Mouse (Mus musculus): ENCODE data around the gene Rfc1. TPM values are rescaled to one million over a fixed set of nuclear protein-coding genes. Genes with fewer than 3 reads are reported as not detected.
A peak's percentile ranks its signal among the peaks of the same experiment; 100 is the strongest.

Rfc1 gene
- polyA plus RNA-seq, 1 experiment from 2014 or later, result 103 TPM

DNA sequence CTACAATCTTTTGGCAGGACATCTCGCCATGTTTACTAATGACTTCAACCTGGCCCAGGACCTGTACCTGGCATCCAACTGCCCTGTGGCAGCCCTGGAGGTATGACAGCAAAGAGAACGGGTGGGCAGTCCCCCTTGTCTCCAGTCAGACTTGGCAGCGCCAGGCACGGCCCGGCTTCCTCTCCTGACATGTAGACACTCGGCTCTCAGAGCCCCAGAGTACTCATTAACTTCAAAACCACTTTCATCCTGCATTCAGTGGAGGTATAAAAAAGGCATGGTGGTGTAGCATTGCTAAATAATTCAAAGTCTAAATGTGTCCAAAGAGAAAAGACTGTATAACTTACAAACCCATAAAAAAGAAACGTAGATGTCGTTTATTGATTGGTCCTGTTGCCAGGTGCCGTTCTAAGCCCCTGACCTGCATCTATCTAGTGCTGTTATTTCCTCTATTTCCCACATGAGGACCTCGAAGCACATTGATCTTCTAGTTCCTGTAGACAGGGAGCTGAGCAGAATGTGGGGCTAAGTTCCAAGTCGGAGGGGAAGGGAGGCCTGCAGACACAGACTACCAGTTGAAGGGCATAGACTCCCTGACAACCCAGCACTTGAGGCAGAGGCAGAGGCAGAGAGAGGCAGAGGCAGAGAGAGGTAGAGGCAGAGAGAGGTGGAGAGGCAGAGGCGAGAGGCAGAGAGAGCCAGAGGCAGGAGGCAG is 104.0 kb downstream of the Rfc1 start:
- WGBS, result 90% methylated on average over 12 of the region's 12 CpGs
- Histone ChIP-seq H3K4me1 (peaks cover 3% of the 10 kb centered on the region), H3K9me3 (no peaks in the 10 kb centered on the region), H3K27ac (0 out of 2 replicates have a peak overlapping the region, but pooled peaks have one; percentile 53), H3K4me3 (no peak overlapping the region), H3K27me3 (ENCODE audit: poor library complexity, severe bottlenecking) (no peaks in the 10 kb centered on the region), H3K36me3 (replicated peaks) (peaks cover 44% of the 10 kb centered on the region)
- no peak for DNase-seq (ENCODE audit: extremely low spot score, low spot score)

DNA sequence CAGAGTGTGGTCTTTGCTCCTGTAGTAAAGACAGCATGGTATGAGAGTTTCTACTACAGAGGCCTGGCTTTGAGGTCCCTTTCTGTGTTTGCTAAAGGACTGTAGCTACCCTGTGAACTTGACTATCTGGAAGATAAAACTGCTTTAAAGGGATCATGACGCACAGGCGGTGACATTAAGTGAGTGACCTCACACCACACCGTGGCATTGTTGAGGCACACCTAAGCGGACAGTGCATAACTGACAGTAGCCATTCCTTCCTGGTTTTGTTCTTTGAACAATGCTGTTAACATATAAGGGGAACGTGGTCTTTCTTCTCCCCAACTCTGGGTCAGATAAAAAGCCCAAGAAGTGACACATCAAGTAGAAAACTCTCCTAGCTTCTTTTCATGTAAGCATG is 111.4 kb downstream of the Rfc1 start:
- peaks cover 60% of the 10 kb centered on the region for H3K36me3 ChIP-seq (replicated peaks)
- H3K4me3 ChIP-seq, result no peak overlapping the region
- H3K4me1 ChIP-seq, result no peaks in the 10 kb centered on the region
- H3K27ac ChIP-seq, result no peak overlapping the region
- no peaks in the 10 kb centered on the region for H3K9me3 ChIP-seq
- H3K27me3 ChIP-seq (ENCODE audit: poor library complexity, severe bottlenecking), result no peaks in the 10 kb centered on the region
- 93% methylated on average over 5 of the region's 5 CpGs for WGBS
- DNase-seq (ENCODE audit: extremely low spot score, low spot score), result no peak

DNA sequence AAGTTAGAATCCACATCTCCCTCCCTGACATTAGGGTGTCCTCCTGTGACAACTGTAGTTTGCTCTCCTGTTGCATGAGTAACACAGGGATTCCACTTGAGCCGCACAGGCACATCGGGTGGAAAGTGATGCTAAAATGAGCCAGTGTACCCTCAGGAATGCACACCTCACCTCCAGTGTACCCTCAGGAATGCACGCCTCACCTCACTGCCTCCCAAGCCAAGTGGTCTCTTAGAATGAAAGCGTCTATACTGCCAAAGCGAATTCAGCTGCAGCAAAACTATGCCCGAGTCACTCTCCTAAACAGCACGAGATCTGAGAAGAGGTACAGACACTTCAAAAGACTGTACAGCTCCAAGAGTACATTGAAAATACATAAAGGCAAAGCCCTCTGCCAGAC is 114.4 kb downstream of the Rfc1 start:
- 85% methylated on average over 7 of the region's 7 CpGs for WGBS
- Histone ChIP-seq H3K9me3 (no peaks in the 10 kb centered on the region), H3K27ac (no peak overlapping the region), H3K4me1 (no peaks in the 10 kb centered on the region), H3K36me3 (replicated peaks) (peaks cover 38% of the 10 kb centered on the region), H3K27me3 (ENCODE audit: poor library complexity, severe bottlenecking) (no peaks in the 10 kb centered on the region), H3K4me3 (no peak overlapping the region)
- DNase-seq (ENCODE audit: extremely low spot score, low spot score), result no peak

DNA sequence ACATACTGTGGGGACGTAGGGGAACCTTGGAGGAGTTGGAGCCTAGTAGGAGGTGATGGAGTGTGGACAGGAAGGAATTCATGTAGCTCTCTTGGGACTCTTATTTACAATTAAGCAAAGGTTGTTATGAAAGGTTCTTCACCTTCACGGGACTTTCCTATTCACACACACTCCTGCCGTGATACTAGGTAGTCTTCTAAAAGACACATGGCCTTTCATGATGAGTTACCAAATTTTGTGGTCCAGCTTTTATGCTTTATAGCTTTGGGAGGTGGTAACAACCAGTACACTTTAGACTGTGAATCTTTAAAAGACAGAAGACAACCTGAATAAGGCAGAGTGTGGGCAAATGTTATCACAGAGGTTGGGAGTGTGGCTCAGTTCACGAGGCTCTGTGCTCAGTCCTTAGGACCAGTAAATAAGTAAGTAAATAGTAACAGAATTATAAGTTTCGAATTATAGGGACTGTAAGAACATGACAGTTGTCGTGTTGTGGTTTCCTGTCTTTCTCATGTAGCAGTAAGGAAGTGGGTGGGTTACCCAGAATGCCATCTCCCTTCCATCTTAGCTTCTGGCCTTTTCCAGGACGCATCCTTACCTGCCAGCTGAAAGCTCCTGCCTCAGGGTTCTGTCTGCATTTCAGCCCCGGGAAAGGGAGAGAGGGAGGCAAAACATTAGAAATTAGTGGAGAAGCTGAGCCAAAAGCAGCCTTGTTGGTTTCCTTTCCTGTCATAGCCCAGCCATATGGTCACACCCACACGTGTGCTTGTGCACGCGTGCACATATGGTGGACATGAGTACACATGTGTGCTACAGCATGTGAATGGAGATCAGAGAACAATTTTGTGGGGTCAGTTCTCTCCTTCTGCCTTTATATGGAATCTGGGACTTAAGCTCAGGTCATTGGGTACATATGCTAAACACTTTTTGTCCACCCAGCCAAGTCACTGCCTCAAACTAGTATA is 117.9 kb downstream of the Rfc1 start:
- H3K36me3 ChIP-seq (replicated peaks), result peaks cover 15% of the 10 kb centered on the region
- H3K27ac ChIP-seq, result no peak overlapping the region
- no peaks in the 10 kb centered on the region for H3K4me1 ChIP-seq
- WGBS, result 90% methylated on average over 11 of the region's 11 CpGs
- DNase-seq (ENCODE audit: extremely low spot score, low spot score), result no peak
- H3K4me3 ChIP-seq, result no peak overlapping the region
- no peaks in the 10 kb centered on the region for H3K9me3 ChIP-seq
- H3K27me3 ChIP-seq (ENCODE audit: poor library complexity, severe bottlenecking), result no peaks in the 10 kb centered on the region

DNA sequence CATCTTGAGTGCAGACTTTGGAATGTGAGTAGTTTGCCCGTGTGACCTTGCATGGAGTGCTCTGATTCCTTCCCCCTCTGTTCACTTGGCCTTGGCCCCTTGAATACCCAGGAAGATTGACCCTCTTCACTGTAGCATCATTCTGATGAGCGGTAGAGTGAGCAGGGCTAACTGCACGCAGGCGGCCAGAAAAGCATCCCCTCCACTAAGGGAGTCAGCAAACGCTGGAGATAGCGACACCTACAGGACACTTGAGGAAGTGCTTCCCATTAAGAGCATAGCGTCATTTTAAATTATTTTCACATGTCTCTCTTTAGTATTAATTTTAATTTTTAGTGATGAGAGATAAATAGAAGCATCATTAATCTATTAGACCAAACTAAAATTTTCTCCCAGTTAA is 122.1 kb downstream of the Rfc1 start:
- Histone ChIP-seq H3K4me3 (no peak overlapping the region), H3K9me3 (no peaks in the 10 kb centered on the region), H3K4me1 (no peaks in the 10 kb centered on the region), H3K27ac (no peak overlapping the region), H3K36me3 (replicated peaks) (no peaks in the 10 kb centered on the region), H3K27me3 (ENCODE audit: poor library complexity, severe bottlenecking) (no peaks in the 10 kb centered on the region)
- 23% methylated on average over 7 of the region's 7 CpGs for WGBS
- DNase-seq (ENCODE audit: extremely low spot score, low spot score), result peak; percentile 32

Other genes starting within 250 kb of the Rfc1 start
- gene Tmem156, start 243.5 kb downstream of the Rfc1 start, polyA plus RNA-seq (2016; fragmentation: Nextera tagmentation; extraction: Ambion mirVana), result not detected in 2 replicates
- 21.5 and 21.8 TPM in 2 replicates for gene Klhl5, start 228.1 kb downstream of the Rfc1 start, polyA plus RNA-seq (2016; fragmentation: Nextera tagmentation; extraction: Ambion mirVana)
- gene Wdr19, start 136.0 kb downstream of the Rfc1 start, polyA plus RNA-seq (2016; fragmentation: Nextera tagmentation; extraction: Ambion mirVana), result 12.8 and 13.7 TPM in 2 replicates
- 0.04 and 0.12 TPM in 2 replicates for gene Klb, start 12.6 kb upstream of the Rfc1 start, polyA plus RNA-seq (2016; fragmentation: Nextera tagmentation; extraction: Ambion mirVana)
- gene Rpl9, start 55.8 kb upstream of the Rfc1 start, polyA plus RNA-seq (2016; fragmentation: Nextera tagmentation; extraction: Ambion mirVana), result 993 and 1,007 TPM in 2 replicates
- gene Lias, start 55.8 kb upstream of the Rfc1 start, polyA plus RNA-seq (2016; fragmentation: Nextera tagmentation; extraction: Ambion mirVana), result 68.9 and 72.5 TPM in 2 replicates
- 62.9 and 64.5 TPM in 2 replicates for gene Ugdh, start 100.3 kb upstream of the Rfc1 start, polyA plus RNA-seq (2016; fragmentation: Nextera tagmentation; extraction: Ambion mirVana)
- gene Gm43552, start 157.2 kb upstream of the Rfc1 start, polyA plus RNA-seq (2016; fragmentation: Nextera tagmentation; extraction: Ambion mirVana), result not detected in 2 replicates
- 50.2 and 50.8 TPM in 2 replicates for gene Smim14, start 201.5 kb upstream of the Rfc1 start, polyA plus RNA-seq (2016; fragmentation: Nextera tagmentation; extraction: Ambion mirVana)
- gene Ube2k, start 201.6 kb upstream of the Rfc1 start, polyA plus RNA-seq (2016; fragmentation: Nextera tagmentation; extraction: Ambion mirVana), result 200 and 207 TPM in 2 replicates

All from forebrain, embryonic 10.5 days (tissue).